Comparison of ENCODE assay signal across 1 mouse cellular context in the genomic region with DNA sequence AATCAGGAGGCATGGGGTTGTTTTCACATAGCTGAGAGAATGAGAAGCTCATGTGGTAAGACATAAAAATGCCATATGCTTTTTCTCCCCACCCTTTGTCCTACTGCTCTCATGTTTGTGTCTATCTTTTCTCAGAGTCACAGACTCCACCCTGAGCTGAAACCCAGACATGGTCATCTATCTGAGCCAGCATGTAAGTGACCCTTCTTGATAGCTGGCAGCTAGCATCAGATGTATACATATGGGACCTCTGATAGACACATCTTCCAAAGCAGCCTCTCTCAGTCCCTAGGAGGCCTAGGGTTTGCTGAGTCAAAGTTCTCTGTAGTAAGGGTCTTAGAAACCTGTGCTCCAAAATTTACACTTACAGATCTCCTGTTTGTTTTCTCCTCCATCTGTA.
A peak's percentile ranks its signal among the peaks of the same experiment; 100 is the strongest.
TF ChIP-seq lines count a peak whose summit lies in the region.

No protein-coding gene starts in this region.

TF ChIP-seq in MEL, 35 proteins besides CTCF, POLR2A, EP300 and RAD21:
- no peak for TF ChIP-seq ZMIZ1 (IDR thresholded peaks at IDR 0.05; ENCODE audit: low read depth, low read length)
- no peak for TF ChIP-seq CHD2 (IDR thresholded peaks at IDR 0.05; ENCODE audit: low read length)
- TF ChIP-seq USF2 (IDR thresholded peaks at IDR 0.05; ENCODE audit: borderline replicate concordance in 1 of 2, insufficient read depth in 1 of 2, low read depth in 1 of 2, low read length in 2 of 2) = no peak
- no peak for TF ChIP-seq UBTF (IDR thresholded peaks at IDR 0.05; ENCODE audit: borderline replicate concordance, insufficient read depth, low read depth, low read length)
- TF ChIP-seq TCF12 (IDR thresholded peaks at IDR 0.05; ENCODE audit: low read depth, low read length) = peak; percentile 83
- TF ChIP-seq ZKSCAN1 (IDR thresholded peaks at IDR 0.05; ENCODE audit: low read depth, low read length) = no peak
- TF ChIP-seq GABPA (IDR thresholded peaks at IDR 0.05; ENCODE audit: low read depth, low read length) = no peak
- no peak for TF ChIP-seq MEF2A (IDR thresholded peaks at IDR 0.05; ENCODE audit: extremely low read depth, insufficient replicate concordance, low read depth, low read length, poor library complexity, severe bottlenecking)
- TF ChIP-seq ZC3H11A (IDR thresholded peaks at IDR 0.05; ENCODE audit: low read depth, low read length) = no peak
- peak; percentile 66; the same call in 1 of the 2 replicates for TF ChIP-seq ETS1 (IDR thresholded peaks at IDR 0.05; ENCODE audit: low read depth, low read length)
- TF ChIP-seq MAX (IDR thresholded peaks at IDR 0.05; ENCODE audit: low read length) = 0 out of 2 replicates have a peak, but pooled peaks have one; percentile 25
- TF ChIP-seq RCOR1 (IDR thresholded peaks at IDR 0.05; ENCODE audit: low read depth, low read length) = no peak
- no peak for TF ChIP-seq MAZ (IDR thresholded peaks at IDR 0.05; ENCODE audit: low read depth, low read length)
- peak; percentile 75 for TF ChIP-seq TAL1 (IDR thresholded peaks at IDR 0.05; ENCODE audit: low read length)
- TF ChIP-seq MYC (IDR thresholded peaks at IDR 0.05; ENCODE audit: low read depth, low read length) = peak; percentile 31; the same call in 1 of the 2 replicates
- TF ChIP-seq SMC3 (IDR thresholded peaks at IDR 0.05; ENCODE audit: low read depth, low read length) = no peak
- TF ChIP-seq ZNF384 (IDR thresholded peaks at IDR 0.05; ENCODE audit: low read depth, low read length) = no peak
- no peak for TF ChIP-seq POLR2AphosphoS5 (IDR thresholded peaks at IDR 0.05; ENCODE audit: borderline replicate concordance, low read depth, low read length)
- no peak for TF ChIP-seq POLR2AphosphoS2 (IDR thresholded peaks at IDR 0.05; ENCODE audit: low read length)
- TF ChIP-seq ELF1 (IDR thresholded peaks at IDR 0.05; ENCODE audit: low read depth, low read length) = no peak
- TF ChIP-seq HCFC1 (IDR thresholded peaks at IDR 0.05; ENCODE audit: low read depth, low read length) = no peak
- TF ChIP-seq SIN3A (IDR thresholded peaks at IDR 0.05; ENCODE audit: low read length) = no peak; the same call in 1 of the 2 replicates
- TF ChIP-seq BHLHE40 (IDR thresholded peaks at IDR 0.05; ENCODE audit: borderline replicate concordance, low read depth, low read length) = no peak
- TF ChIP-seq GATA1 (IDR thresholded peaks at IDR 0.05; ENCODE audit: low read depth, low read length) = peak; percentile 72
- TF ChIP-seq E2F4 (IDR thresholded peaks at IDR 0.05; ENCODE audit: borderline replicate concordance, low read depth, low read length) = no peak
- 0 out of 2 replicates have a peak, but pooled peaks have one; percentile 51 for TF ChIP-seq MYB (IDR thresholded peaks at IDR 0.05; ENCODE audit: low read depth, low read length)
- TF ChIP-seq NELFE (IDR thresholded peaks at IDR 0.05; ENCODE audit: low read depth, low read length) = no peak
- no peak for TF ChIP-seq NRF1 (IDR thresholded peaks at IDR 0.05; ENCODE audit: insufficient read depth, low read depth, low read length, poor library complexity, severe bottlenecking)
